Mouse (Mus musculus) liver, embryonic 14.5 days (tissue): ENCODE data around the gene Sh3d21.

Experiments
- CTCF ChIP-seq: IDR thresholded peaks from 2 replicates; pipeline ENCODE4 v1.5.1; 2016; ENCODE audit warnings: antibody characterized with exemption, low read depth, control low read depth
- EP300 ChIP-seq: IDR thresholded peaks from 2 replicates; pipeline ENCODE4 v1.6.1; 2016; ENCODE audit warnings: antibody characterized with exemption, low read depth

GRCm38 (mm10) chr4:126162544-126163066, 686 bp downstream of the Sh3d21 start:
- TF ChIP-seq CTCF (no peak), EP300 (no peak)
